Mouse (Mus musculus) skeletal muscle tissue, adult 2 months (tissue): ENCODE results near the gene Sppl3.

Source experiments
- DNase-seq: peaks from one replicate; pipeline ENCODE4 v3.0.0-alpha.2; 2012; ENCODE audit warnings: low read depth, low spot score

Gene Sppl3

DNA sequence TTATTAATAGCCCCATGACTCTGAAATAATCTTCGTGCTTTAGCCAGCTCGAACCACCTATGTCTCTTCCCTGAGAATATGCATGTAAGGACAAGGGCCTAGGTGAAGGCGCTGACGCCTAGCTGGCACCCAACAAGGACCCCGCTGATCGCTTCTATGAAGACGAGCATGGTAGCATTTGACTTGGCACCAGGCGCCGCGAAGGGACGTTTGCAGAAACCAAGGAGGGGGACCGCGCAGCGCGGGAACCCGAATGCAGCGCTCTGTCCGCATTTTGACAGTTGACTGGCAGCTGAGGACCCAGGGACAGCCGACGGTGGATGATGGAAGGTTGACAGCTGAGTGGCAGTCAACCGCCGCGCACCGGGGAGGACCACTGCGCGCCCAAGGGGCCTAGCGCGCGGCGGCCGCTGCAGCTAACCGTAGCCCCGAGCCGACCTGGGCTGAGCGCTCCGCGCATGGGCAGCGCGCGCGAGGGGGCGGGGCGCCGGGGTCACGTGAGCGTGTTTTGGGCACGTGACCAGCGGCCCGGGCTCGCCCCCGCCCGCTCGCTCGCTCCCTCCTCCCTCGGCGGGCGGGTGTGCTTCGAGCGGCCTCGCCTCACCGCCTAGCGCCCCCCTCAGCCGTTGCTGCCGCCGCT, at the start of gene Sppl3:
Gene Sppl3 (plus strand): TSS at position 561 of the 640 bp plus-strand sequence.
- DNase-seq = peak; percentile 90

DNA sequence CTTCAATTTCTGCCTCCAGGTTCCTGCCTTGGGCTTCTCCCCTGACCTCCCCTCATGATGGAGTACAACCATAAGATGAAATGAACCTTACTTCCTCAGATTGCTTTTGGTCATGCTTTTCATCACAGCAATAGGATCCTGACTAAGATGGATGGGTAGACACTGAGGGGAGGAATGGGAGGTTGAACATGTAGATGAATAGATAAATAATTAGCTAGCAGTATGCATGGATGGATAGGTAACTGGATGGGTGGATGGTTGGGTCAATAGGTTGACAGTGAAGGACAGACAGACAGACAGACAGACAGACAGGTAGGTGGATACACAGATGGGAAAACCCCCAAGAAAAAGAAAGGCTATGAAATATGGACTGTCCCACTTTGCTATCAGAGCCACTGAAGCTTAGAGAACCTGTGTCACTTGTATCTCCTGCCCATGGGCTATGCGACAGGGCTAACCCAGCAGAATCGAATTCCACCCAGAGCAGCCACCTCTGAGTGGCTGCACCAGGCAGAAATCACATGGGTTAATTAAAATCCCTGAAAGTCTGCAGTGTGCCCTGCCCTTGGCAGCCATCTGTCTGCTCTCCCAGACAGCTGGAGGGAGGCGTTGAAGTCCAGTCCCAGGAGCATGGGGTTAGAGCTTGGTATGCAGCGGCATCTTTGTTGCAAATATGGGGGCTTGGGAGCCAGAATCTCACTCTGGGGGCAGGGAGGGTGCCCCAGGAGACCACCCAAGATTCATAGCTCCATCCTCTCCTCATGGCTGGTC, 49.2 kb upstream of the Sppl3 start:
- DNase-seq = no peak

DNA sequence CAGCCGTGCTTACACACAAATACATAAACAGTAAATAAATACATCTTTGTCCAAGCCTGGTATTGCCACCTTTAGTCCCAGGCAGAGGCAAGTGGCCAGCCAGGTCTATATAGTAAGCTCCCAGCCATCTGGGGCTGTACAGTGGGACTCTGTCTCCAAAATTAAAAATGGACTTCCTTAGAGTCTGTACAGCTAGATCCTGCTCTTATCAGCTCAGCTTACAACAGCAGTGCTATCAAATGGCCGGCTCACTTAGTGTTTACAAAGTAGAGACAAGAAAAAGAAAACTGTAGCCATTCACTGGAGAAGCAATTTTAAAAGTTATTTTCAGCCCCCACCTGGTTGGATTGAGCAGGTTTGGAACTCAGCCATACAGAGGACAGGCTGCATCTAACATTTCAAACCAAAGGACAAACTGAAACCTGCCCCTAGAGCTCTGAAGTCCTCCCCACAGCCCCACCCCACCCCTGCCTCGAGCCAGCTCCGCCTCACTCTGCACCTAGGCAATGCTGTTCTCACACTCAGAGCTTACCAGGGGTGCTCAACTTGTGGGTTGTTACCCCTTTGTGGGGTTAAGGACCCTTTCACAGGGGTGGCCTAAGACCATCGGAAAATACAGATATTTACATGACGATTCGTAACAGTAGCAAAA, 46.5 kb upstream of the Sppl3 start:
- DNase-seq = peak; percentile 51

DNA sequence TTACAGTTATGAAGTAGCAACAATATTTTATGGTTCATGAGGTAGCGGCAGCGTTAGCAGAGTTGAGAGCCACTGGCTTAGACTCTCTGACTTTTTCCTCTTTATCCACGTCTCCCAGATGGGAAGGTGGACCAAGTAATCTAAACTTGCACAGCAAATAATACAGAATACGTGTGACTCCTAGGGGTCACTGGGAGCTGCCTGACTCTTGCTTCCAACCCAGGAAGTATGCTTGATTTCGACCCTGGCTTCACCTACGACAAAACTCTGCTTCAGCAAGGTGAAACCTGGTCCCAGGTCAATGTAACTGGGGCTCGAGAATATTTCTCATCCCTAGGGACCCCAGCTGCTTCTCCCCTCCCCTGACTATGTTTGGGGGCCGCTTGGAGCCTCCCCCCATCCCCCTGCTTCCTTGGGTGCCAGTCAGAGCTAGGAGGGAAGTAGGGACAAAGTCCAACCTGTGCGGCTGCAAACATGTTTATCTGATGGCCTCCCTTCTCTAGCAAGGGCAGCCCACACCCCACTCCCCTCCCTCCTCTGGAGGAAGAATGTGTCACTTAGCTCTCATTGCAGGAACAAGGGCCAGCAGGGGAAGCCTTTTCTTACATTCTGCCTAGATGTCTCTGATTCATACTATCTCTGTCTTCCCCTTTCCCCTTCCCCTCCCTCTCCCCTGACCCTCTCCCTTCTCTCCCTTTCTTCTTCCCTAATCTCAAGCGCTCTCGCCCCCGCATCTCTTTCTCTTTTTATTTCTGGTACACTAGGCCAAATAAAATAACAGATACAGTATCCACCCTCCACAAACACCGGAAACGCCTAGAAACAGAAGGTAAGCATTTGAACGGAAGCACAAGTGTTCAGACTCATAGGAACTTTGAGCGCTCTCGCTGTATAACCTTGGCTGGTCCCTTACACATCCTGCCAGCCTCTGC, 45.7 kb upstream of the Sppl3 start:
- DNase-seq = no peak

DNA sequence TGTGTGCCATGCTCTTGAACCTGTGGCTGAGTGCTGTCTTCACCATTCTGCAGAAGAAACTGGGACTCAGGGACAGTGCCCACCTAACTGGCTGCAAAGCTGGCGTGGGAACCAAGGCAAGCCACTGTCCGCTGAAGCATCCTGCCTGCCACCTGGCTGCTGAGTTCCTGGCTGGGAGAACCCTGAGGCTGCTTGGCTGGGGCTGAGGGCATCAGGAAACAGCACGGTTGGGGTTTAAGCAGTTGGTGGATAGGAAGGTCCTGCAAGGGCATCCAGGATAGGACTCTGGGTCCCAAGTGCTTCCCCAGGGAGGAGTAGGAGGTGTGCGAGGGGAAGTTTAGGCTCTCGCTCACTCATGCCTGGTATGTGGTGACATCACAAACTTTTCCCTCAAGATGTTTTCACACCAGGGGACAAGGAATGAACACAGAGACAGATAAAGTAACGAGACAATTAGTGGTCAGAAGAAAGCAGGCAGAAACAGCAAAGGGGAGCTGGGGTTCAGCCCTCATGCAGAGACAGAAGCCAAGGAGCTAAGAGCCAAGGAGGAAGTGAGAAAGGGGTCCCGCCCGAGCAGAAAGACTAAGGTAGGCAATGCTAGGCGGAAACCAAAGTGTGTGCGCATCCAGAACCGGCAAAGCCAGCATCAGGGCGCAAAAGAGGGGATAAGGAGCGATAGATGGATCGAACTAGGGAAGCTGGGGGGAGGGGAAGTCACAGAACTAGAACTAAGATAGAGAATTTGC, 43.2 kb upstream of the Sppl3 start:
- no peak for DNase-seq

DNA sequence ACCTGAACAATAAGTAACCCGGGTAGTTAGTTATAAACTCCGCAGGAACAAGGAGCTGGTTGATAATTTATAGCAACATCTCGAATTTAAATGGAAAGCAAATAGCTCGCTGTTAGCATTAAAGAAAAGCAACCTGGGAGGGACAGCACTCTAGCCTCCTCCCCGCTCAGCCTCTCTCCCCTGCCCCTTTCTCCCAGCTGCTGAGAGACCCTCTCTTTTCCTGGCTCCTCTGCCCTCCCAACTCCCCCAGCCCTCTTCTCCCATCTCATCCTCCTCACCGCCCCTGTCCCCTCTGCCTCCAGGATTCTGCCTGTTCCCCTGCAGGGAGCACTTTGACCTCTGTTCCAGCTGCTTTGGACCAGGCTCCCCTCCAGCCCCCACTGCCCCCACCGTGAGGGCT, 42.3 kb upstream of the Sppl3 start:
- DNase-seq = no peak

DNA sequence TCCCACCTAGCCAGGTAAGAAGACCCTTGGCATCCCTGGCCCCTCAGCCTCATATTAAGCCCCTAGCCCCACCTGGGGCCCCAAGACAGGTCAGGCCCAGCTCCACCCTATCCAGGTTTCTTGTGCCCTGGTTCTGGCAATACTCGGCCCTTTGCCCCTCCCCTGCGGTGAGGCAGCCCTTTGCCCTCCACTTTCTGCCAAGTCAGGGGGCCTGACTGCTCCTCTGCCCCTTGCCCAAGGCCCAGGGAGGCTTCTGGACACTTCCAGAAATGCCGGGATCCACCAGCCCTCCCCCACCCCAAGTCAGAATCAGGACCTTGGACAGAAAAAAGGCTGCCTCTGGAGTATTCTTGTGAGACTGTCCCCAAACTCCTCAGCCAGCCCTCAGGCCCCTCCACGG, 41.9 kb upstream of the Sppl3 start:
- DNase-seq = no peak

DNA sequence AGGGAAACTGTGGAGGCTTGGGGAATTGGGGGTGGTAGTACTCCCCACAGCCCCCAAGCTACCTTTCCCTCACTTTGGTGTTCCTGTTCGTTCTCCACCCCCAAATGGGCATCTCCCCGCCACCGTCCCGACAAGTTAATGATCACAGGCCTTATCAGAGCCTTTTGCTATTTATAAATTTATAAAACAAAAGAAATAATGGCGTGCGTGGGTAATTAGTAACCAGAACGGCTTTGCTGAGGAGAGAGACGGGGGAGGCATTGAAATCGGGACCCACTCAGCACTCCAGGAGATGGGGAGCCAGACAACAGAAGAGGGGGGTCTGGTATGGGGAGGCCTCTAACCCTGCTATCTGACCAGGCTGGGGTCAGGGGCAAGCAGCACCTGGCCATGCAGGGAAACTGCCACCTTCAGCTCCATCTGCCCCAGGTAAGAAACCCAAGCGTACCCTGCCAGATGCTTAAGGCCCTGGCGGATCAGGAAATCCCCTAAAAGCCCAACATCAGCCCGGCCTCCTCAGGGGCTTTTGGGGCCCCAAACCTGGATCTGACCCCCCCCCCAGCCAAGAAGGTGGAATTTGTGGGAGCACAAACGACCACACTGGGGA, 41.2 kb upstream of the Sppl3 start:
- DNase-seq = no peak

DNA sequence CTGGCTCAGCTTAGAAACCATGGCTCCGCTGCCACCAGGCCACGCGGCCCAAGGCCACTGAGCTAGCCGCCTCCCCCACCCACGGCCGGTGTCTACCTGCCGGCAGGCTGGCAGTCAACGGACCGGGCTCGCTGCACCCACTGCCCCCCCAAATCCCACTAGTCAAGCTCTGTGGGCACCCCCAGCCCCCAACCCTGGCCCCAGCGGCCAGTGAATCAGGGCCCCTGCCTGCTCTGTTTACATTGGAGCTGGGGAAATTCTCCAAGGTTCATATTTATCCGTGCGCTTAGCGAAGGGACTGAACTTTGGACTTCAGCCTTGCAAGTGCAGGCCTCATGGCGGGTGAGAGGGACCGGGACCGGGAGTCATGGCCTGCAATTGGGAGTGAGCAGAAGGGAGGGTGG, 40.1 kb upstream of the Sppl3 start, which contains the start of gene Hnf1a:
Gene Hnf1a (minus strand): TSS at position 271 of the 404 bp plus-strand sequence.
- DNase-seq = no peak

DNA sequence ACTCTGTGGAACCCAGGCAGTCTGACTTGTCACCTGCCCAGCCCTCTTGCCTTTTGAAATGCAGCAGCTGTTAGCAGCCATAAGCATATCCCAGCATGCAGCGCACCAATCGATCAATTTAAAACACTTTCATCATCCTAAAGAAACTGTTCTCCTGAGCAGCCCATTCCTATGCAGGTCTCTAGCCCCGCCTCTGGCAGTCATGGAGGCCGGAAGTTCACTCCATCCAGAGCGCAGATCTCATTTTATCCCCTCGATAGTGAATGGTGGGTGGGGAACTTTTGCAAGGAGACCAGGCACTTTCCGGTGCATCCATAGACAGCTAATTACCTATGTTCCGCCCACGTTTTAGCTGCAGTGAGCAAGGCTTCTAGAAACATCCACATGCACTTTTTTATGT, 38.7 kb upstream of the Sppl3 start:
- no peak for DNase-seq

DNA sequence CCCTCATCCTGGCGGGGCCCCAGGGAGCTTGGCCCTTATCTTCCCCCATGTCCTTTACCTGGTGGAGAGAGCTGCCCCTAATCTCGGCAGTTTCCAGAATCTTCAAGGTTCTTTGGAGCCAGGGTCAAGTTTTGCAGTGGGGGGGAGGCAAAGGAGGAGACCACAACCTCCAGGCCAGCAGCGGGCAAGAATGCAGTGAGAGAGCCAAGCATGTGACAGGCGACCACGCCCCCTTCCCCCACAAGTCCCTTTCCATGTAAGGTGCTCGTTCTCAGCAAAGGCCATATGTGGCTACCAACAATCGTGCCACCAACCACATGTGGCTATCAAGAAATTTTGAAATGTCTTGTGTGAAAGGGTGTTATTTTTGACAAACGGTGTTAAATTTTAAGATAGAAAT, 37.8 kb upstream of the Sppl3 start:
- no peak for DNase-seq

DNA sequence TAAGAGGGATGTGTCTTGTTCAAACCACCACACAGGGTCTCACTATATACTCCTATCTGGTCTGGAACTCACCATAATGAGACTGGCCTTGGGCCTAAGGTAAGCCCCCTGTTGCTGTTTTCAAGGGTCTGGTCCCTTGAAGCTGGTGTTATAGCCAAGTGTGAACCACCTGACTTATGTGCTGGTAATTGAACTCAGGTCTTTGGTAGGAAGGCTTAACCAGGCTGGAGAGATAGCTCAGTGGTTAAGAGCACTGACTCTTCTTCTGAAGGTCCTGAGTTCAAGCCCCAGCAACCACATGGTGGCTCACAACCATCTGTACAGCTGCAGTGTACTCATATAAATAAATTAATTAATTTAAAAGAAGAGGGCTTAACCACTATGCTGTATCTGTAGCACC, 34.0 kb upstream of the Sppl3 start:
- DNase-seq = no peak

DNA sequence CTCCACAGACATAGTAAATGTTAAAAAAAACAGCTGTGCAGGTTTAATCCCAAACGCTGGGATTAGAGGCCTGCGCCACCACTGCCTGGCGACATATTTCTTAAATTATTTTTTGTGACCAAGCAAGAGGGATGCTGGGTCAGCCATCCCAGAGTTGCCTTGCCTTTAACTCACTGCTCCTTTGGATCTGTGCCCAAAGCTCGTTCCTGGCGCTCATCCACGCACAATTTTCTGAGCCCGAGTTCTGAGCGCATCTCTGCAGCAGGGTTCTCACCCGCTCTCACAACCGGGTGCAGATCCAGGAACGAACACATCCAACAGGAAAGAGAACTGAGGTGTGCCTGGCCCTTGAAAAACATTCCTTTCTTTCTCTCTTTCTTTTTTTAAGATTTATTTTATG, 32.5 kb upstream of the Sppl3 start:
- no peak for DNase-seq

DNA sequence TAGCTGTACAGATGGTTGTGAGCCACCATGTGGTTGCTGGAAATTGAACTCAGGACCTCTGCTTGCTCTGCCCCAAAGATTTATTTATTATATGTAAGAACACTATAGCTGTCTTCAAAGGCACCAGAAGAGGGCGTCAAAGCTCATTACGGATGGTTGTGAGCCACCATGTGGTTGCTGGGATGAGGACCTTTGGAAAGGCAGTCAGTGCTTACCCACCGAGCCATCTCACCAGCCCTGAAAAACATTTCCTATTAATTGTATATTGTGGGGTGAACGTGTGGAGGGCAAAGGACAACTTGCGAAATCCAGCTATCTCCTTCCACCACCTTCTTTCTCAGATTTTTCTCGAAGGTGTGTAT, 32.1 kb upstream of the Sppl3 start:
- DNase-seq = peak; percentile 30

DNA sequence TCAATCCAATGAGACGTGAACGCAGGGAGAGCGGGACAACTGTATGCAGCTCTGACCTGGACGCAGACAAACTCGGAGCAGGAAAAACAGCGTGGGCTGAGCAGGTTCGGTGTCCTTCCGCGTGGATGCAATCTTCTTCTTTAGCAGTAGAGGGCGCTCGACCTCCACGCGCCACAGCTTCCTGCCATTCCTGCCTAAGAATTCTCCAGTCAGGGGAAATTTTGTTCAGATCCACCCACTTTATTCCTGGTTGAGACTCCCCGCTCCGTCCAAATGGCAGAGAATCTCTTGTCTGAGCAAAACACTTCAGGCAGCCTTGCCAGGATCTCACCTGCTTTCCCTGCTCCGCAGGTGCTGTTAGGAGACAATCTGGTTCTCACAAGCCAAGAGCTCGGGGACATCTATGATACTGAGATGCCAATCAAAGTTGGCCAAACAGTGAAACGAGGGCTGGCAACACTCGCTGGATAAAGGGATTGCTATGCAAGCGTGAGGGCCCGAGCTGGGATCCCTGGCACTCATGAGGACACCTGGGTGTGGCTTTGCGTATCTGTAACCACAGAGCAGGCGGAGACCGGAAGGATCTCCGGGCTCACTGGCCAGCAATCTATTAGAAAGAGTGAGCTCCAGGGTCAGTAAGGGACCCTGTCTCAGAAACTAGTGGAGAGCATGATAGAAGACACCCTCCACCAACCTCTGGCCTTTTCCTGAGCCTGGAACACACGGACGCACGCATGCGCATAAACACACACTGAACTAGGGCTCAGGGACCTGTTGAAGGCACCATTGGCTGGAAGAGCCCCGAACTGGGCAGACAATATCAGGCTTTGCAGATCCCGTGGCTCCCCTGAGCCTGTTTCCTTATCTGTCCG, 31.5 kb upstream of the Sppl3 start:
- peak; percentile 57 for DNase-seq

DNA sequence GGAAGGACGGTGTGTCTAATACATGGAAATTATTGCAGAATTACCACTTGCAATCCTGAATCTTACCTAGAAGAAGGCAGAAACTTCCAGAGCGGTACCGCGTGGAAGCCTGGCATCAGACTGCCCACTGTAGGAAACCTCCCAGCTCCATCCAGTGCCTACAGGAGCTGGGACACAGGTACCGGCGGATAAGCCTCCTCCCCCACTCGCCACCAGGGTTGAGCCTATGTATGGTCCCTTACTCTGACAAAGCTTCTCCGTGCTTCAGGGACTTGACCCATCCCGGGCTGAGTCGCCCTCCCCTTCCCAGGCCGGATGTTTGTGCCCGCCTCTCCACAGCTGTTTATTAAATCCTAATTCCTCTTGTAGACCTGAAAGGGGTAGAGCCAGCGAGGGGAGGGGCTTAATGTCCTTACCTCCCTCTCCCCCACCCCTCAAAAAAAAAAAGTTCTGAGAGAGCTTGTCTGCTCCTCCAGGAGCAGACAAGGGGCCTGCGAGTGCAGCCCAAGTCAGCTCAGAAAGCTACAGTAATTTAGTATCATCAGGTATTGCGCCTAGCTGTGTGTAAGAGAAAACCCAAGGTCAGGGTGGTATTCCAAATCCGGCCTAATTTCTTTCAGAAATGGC, 30.7 kb upstream of the Sppl3 start:
- DNase-seq = no peak

DNA sequence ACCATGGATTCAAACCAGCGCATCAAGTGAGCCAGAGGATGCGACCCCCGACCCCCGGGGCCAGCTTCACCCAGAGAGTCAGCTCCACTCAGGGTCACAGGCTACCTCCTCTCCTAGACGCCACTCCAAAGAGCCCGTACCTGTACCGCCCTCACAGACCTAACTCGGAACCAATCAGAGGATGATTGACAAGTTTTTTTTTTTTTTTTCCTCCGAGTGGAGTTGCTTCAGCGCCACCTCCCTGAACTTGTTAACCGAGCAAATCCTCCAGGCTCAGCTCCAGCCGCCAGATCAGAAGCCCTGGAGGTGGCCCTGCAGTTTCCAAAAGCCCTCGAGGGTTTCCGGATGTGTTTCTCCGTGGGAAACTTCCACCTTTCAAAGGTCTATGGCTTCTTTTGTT, 28.9 kb upstream of the Sppl3 start:
- no peak for DNase-seq

DNA sequence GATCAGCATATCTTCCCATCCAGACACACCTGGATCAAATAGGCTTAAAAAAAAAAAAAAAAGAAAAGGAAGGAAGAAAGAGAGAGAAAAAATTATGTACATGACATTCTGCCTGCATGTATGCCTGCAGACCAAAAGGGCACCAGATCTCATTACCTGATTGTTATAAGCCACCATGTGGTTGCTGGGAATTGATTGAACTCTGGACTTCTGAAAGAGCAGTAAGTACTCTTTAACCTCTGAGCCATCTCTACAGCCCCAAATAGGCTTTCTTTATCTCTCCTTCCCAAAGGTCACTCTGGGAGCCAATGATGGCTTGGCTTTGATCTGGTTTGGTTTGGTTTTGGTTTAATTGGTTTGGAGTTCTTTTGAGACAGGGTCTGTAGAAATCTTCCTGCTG, 25.9 kb upstream of the Sppl3 start:
- DNase-seq = no peak

DNA sequence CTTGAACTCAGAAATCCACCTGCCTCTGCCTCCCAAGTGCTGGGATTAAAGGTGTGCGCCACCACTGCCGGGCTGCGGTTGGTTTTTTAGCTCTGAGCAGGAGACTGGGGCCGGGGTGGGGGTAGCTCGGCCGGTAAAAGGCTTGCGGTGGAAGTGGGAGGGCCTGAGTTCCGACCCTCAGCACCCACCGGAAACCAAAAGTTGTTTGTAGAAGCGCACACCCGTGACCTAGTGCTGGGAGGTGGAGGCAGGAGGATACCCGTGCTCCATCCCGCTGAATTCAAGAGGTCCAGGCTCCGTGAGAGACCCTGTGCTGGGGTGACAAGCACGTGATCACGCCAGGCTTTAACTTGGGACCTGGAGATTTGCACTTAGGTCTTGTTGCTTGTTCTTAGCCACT, 14.5 kb upstream of the Sppl3 start:
- DNase-seq = no peak
